Mouse (Mus musculus): Measurements from ENCODE around the gene Ms4a4a.
"Not testable (repeated sequence)": the region's sequence is repeated elsewhere in the genome, so short reads cannot be mapped to it uniquely, and the experiment has no call there.

The Ms4a4a gene

DNA sequence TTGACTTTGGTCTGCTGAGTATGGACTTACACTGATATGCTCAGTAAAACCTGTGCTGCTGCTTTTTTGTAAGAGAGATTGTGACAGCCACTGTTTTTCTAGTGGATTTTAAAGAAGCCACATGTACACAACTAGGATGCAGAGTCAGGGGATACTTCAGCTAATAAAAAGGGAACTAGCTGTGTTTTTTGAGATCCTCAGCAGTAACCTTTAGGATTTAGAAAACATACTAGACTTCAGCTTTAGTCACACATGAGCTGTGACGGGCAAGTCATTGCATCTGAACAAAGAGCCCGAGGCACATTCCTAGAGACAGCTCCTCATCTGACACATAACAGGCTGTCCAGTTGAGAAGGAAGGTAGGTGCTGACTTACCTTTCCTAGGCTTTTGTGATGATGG, at the start of gene Ms4a4a:
Gene Ms4a4a (plus strand): TSS at position 251 of the 400 bp plus-strand sequence.
- DNase-seq = no peak

DNA sequence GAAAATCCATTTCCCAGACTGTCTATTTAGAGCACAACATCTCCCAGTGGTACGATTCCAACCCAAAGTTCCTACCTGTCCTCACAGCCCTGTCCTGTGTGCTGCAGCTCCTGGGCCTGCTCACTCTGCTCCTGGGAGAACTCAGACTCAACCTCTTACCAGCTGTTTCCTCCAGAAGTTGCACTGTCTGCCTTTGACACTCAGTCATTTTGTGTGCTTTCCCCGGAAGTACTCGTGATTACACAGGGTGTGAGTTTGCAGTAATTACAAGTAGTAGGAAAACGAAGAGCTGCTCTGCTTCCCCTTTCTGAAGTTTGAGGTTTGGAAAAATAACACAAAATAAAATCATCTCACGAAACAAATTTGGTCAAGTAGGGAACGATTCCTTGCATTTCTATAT, 39.4 kb upstream of the Ms4a4a start, which contains the start of gene Ms4a7:
Gene Ms4a7 (minus strand): TSS at position 215 of the 400 bp plus-strand sequence.
- DNase-seq = no peak

DNA sequence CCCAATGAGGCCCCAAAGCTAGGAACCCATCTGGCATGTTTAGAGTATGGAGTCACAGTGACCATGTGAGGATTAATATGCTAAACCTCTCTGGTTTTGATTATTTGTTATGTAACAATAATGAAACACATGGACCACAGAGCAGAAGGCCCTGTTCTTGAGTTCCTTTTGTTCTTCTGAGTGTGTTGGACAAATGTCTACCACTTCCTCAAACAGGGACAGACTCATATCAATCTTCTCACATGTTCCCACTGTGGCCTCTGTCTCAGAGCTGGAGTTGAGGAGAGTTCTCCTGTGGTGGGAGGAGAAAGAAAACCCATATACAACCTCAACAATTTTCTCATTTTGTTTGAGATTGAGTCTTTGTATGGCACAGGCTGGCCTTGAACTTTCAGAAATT, 32.2 kb upstream of the Ms4a4a start:
- DNase-seq = no peak

DNA sequence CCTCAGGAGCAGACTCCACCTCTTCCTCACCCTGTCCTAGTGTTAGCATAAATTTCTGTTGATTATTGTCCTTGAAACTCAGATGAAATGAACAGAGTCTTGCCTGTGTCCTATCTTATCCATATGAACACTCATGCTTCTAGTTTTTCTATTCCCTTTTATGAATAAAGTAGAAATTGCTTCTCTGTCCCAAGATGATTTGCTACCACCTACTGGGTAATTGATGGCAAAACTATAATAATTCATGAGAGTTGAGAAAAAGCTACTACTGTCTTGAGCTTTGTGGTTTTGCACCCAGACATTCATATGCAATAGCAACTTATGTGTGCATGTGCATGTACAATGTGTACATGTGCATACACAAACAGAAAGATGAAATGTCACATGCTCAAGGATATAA, 31.3 kb upstream of the Ms4a4a start:
- no peak for DNase-seq

DNA sequence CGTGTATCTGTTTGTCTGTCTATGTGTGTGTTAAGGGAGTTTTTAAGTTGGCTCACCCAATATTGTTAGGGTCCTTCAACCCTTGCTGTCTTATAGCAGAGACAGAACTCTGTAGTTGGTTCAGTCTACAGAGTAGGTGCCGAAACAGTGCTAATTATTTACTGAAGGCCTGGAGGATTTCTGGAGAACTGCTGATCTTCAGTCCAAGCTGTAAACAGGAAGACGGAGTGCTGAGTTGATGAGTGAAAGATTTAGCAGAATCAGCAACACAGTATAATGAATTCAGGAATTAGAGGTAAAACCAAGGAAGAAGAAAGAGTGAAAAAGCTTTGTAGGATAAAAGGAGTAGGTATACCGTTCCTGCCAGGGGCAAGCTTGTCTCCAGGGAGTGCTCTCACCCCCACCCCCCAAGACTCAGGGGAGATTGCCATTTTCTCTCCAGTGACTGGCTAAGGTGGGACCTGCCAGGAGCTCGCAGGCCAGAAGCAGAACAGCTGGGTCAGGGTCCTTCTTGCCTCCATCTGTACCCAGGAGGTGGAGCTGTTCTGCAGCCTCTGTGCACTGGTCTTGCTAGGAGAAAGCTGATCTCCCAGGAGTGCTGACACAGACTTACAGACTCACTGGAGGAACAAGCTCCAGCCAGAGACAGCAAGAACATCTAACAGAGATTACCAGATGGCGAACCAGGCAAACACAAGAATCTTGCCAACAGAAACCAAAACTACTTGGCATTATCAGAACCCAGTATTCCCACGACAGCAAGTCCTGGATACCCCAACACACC, 25.4 kb upstream of the Ms4a4a start:
- peak in 1 of 2 experiments; percentile 11 for DNase-seq

DNA sequence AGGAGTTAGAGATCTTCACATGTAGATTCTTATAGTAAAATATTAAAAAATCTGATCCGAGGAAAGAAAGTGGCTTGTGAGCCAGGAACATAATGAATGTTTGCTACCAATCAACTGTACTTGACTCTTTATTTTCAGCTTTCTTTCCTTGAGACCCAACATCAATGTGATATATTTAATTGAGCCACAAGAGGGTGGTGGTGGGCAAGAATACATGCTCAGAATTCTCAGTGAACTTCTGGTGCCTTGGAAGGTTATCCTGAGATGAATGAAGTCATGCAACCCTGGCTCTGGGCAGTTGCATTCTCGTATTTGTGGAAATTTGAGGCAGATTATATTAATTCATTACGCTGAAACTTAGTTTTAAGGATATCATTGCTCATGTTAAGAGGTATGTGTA, 23.4 kb upstream of the Ms4a4a start:
- DNase-seq = no peak

DNA sequence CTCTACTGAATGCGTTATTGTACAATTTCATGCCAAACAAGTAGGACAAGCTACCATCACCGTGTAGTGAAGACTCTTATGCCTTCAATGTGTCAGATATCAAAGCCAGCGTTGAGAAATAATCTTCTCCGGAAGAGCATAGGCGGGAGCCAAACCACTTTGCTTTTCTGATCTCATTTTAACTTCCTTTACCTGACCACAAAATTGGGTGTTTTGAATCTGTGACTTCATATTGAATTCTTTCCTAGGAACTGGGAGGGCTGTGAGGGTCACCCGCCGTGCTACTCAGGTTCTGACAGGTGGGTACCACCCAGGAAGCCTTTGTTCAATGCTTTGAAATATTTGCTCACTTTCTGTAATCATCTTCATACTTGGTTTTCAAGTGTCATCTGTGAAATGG, 19.6 kb upstream of the Ms4a4a start:
- DNase-seq = no peak

DNA sequence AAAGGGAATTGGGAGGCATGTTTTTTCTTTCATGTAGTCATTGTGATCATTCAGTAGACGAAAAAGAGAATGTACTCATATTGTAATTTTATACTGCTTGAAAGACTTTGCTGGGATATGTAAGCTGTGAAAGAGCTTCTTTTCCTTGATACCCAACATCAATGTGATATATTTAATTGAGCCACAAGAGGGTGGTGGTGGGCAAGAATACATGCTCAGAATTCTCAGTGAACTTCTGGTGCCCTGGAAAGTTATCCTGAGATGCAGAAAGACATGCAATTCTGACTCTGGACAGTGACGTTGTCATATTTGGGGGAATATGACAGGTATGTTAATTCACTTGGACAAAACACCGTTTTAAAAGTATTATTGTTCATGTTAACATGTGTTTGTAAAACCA, 15.2 kb upstream of the Ms4a4a start:
- no peak for DNase-seq

DNA sequence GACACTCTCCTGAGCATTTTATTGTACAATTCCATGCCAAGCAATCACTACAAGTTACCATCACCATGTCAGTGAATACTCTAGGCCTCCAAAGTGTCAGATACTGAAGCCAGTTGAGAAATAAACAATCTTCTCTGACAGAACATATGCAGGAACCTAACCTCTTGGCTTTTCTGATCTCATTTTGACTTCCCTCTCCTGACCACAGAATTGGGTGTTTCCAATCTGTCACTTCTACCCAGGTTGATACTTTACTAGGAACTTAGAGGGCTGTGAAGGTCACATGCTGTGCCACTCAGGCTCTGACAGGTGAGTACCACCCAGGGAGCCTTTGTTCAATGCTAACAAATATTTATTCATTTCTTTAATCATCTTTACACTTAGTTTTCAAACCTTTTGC, 13.3 kb upstream of the Ms4a4a start:
- DNase-seq = no peak

DNA sequence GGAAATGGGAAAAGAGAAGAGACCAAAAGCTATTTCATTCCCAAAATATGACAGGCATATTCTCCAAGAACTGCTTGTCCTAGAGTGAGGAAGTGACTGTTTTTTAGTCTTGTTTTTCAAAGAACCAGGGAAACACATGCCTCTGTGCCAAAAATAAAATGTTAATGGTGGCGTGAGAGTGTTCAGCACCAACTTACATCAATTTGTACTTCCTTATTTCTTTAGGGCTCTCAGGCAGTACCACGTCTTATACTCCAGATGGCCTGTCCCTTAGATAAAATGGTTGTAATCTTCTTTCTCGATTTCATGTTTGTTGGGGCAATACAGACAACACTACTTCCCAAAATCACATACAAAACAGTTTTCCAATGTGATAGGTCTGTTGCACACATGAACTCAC, 7.0 kb upstream of the Ms4a4a start:
- no peak for DNase-seq

DNA sequence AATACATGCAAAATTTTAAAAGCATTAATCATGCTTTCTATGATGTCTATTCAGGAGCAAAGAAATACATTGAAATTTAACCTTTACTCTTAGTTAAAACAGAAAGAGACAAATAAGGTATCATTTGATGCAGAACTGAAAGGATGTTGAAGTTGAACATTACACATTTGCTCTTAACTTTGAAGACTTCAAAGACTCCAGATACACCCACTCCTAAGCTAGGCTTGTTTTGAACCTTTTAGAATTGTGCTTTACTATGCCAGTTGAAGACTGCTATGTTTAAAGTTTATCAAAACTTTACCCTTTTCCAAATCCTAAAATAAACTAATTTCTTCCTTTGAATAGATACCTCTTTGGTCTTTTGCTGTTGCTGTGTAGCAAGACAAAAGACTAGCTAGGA, 4.1 kb upstream of the Ms4a4a start:
- DNase-seq = no peak

DNA sequence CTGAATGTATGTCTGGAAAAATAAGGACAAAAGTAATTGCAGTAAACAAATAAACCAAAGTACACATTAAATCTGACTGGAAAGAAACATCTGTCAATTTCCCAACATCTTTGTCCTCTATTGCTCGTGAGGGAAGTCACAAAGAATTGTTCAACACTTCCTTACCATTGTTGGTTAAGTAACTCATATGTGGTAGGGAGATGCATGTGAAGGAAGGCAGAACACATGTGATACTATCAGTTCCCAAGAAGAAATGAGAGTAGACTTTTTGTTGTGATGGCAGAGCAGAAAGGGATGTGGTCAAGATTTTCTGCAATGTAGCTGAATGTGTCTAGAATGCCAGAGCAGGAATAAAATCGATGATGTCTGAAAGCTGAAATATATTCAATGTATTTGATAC, 1.1 kb downstream of the Ms4a4a start:
- DNase-seq = no peak

DNA sequence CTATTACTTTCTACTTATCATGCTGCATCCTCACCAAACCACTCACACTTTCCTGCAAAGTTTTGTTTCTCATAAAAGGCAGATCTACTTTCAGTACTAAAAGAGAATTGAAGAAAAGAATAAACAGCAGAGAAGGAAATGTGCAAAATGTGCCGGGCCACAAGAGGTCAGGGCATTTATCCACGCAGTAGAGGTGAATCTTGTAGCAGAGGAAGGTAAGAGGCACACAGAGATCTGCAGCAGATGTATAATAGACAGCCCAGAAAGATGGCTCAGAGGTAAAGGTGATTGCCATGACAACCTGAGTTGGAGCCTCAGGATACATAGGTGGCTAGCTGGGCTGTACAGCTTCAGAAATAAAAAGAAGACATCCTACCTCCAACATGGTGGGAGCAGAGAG, 11.8 kb downstream of the Ms4a4a start:
- no peak for DNase-seq

DNA sequence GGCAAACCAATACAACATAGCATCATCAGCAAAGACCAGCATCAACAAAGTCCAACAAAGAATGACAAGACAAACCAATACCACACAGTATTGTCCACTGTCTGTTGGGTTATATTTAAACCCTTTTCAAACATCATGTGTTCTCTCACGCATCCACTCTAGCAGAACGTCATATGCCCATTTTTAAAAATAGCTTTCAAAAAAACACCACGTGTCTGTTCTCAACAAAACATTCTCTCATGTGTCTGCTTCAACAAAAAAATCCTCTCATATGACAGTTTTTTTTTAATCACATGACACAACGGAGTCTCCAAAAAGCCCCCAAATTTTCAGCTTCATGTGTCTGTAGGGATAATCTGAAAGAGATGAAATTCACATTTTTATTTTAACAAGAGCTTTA, 12.4 kb downstream of the Ms4a4a start:
- DNase-seq = no peak

DNA sequence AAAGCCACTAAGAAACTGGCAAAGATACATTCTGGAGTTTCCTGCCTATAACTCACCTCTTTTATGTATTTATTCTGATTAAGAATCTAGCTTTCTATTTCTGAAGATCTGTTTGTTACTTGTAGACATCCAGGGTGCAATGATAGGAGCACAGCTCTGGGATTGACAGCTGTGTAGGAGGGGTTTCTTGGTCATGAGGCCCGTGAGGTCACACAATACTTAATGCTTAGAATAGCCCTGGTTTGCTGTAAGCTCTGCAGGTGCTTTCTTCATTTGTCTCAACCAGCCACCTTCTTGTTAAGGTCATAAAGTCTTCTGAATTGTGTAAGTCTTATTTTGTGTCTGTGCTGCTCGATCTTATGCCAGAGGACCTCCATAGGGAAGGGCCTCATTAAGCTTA, 13.6 kb downstream of the Ms4a4a start:
- DNase-seq = no peak

DNA sequence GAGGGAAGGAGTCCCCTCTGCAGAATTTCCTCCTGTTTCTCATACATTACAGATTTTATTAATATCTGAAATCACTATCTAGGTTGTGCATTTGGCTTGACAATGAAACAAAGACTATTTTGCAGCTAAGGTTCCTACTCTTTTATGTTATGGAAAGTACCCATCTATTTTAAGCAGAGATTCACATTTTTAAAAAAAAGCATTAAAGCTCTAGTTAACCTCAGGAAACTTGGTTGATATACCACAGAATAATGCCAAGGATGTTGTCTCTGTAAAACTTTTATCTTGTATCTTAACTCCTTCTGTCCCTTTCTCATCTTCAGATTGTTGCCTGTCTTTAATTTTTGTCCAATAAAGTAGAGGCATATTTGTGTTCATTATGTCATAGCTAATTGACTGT, 20.4 kb downstream of the Ms4a4a start:
- DNase-seq = no peak

DNA sequence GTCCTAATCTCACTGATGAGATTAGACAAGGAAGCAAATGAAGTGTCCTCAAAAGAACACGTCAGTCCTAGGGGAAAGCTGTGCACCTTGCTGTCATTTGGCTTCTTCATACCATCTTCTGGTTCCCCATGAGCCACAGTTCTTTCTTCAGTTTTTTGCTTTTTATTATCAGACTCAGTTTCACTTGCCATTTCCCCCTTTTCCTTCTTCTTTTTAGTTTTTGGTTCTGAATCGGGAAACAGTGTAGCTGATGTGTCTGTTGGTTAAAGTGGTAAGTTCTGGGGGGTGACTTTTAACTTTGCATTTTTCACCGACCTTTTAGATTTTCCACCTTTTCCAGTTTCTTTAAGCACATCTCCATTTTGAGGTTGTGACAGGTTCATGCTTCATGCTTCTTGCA, 29.2 kb downstream of the Ms4a4a start, which contains the start of gene Ms4a4c:
Gene Ms4a4c (plus strand): TSS at position 244 of the 400 bp plus-strand sequence.
- no peak for DNase-seq

DNA sequence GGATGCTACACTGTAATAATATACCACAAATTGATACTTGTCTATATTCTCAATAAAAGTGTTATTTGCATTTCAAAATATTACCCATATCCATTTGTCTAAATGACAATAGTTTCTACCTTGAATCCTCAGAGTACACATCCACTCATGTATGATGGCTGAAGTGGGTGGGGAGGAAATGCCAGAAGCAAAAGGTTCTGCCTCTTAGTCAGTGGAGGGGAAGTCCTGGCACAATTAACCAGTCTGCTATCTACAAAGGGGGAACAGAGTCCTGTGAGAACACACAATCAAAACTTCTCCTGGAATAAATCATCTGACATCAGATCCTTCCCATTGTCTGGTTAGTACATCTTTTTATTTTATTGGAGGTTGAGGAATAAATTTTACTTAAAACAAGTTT, 32.1 kb downstream of the Ms4a4a start:
- DNase-seq = no peak

DNA sequence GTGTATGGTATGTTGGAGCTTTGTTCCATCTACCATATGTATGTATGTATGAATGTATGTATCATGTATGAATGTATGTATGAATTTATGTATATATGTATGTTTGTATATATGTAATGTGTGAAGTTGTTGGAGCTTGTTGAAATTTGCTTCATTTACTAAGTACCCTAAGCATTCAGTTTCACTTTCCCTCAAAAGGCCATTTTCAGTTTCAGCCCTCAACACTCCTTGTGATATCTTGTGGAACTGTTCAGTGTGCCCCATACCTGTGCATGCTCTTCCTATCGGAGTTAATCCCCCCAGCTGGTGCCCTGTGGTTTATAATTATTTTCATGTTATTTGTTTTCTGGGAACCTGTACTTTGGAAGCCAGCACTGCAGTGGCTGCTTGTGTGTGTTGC, 33.3 kb downstream of the Ms4a4a start:
- no peak for DNase-seq

DNA sequence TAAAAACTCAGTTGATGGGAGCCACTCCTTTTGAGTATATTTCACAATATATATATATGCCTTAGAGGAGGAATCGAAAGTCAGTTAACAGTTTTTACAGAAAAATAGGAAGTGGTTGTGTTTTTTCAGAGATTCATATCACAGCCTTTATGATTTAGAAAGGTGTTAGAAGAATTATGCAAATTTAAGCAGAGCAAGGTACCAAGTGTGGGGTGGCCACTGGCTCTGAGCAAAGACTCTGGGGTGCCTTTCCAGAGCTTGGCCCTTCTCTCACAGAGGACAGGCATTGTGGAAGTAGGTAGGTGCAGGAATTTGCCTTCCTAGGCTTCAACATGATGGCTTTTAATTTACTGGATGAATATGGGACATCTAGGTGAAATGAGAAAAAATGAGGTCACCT, 36.3 kb downstream of the Ms4a4a start:
- no peak for DNase-seq

DNA sequence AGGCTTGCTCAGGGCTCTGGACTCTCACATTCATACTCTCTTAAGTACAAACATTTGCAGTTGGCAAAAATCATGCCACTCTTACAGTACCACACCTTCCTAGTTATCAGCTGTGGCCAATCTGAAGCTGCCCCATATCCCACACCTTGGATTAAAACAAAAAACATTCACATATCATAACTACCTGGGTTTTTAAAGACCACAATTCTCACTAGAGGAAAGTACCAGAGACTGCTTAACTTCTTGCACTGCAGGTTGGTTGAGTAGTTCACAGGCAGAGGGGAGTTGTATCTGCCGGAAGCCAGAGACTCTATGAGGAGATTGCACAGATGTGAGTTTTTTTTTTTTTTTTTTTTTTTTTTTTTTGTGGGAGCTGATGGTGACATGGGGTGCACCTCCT, 38.8 kb downstream of the Ms4a4a start:
- DNase-seq = no peak

DNA sequence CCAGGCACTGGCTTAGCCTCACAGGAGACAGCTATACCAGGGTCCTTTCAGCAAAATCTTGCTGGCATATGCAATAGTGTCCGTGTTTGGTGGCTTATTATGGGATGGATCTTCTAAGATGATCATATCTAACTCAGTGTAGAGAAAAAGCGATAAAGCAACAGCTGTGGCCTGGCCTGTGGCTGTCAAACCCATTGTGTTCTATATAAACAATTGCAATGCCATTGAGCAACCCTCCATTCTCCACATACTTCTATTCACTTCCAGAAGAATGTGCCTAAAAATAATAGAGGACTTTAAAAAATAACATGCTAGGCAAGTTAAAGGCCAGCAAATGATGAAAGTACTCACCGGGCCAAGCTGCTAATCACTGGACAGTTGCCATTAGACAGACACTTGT, 40.3 kb downstream of the Ms4a4a start:
- DNase-seq = peak in 1 of 2 experiments; percentile 26

DNA sequence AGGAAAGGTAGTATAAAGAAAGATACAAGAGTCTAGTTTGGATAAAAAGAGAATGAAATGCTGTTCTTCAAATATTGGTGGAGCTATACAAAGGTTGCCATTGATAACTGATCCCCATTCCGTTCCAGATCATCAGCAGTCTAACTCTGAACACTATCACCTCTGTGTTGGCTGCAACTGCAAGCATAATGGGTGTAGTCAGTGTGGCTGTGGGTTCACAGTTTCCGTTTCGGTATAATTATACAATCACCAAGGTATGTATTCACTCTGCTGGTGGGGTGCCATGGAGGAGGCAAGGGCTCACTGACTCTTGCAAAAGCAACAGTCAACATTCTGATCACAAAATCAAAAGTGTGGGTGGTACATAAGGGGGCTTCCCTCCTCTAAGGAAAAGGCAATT, 43.5 kb downstream of the Ms4a4a start:
- DNase-seq = not testable (repeated sequence)

DNA sequence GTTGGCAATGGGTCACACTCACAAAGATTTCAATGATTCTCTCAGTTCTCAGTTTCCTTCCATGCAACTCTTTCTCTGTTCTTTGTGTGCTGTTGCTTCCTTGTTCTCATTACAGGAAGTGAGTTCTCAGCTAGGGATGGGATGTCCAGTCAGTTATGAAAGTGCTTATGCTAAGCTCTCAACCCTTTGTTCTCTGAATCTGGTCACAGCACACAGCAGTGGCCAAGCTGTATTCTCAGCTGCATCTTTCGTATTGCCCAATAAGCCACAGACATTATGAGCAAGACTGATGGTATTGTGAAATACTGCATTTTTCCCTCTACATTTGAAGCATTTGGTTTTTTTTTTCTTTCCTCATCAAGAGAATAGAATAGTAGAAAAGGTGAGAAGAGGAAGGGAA, 55.9 kb downstream of the Ms4a4a start:
- not testable (repeated sequence) for DNase-seq
